Mouse (Mus musculus) intestine, embryonic 16.5 days (tissue): Measurements from ENCODE around the gene Mmp9. TPM values are rescaled to one million over a fixed set of nuclear protein-coding genes. Genes with fewer than 3 reads are reported as not detected.

Source experiments
- ATAC-seq: fragments of 200-750 bp; cut with Nextera tagmentation; 2 replicates; pipeline ENCODE4 v1.8.0; 2017; ENCODE audit warnings: moderate TSS enrichment, moderate library complexity
- H3K27ac ChIP-seq: fragments of 300-500 bp; sonication (generic); 2 replicates; pipeline ENCODE4 v1.5.1; 2014; ENCODE audit warnings: mild to moderate bottlenecking, low read length
- H3K27me3 ChIP-seq: fragments of 300-500 bp; sonication (generic); replicated peaks from 2 replicates; pipeline ENCODE4 v1.6.1; 2014; ENCODE audit warnings: low read length, control low read depth, mixed read lengths; ENCODE audit not compliant: control insufficient read depth, insufficient read depth
- H3K36me3 ChIP-seq: fragments of 300-500 bp; sonication (generic); 2 replicates; pipeline ENCODE4 v1.6.1; 2014; ENCODE audit warnings: low read length, control low read depth; ENCODE audit not compliant: control insufficient read depth, insufficient read depth
- H3K4me1 ChIP-seq: fragments of 300-500 bp; sonication (generic); 2 replicates; pipeline ENCODE4 v1.6.1; 2014; ENCODE audit warnings: low read length, control low read depth, mixed read lengths; ENCODE audit not compliant: control insufficient read depth, insufficient read depth
- H3K4me2 ChIP-seq: fragments of 300-500 bp; sonication (generic); 2 replicates; pipeline ENCODE4 v1.6.1; 2014; ENCODE audit warnings: low read depth, low read length, control low read depth
- H3K4me3 ChIP-seq: fragments of 300-500 bp; sonication (generic); 2 replicates; pipeline ENCODE4 v1.5.1; 2014; ENCODE audit warnings: mild to moderate bottlenecking, low read length
- H3K9ac ChIP-seq: fragments of 300-500 bp; sonication (generic); 2 replicates; pipeline ENCODE4 v1.6.1; 2014; ENCODE audit warnings: low read depth, low read length
- H3K9me3 ChIP-seq: fragments of 300-500 bp; sonication (generic); 2 replicates; pipeline ENCODE4 v1.6.1; 2016; ENCODE audit warnings: low read length, control low read depth; ENCODE audit not compliant: control insufficient read depth
- WGBS: fragments of 180-500 bp; shearing (Covaris S2); extraction: QIAGEN DNeasy Blood & Tissue Kit; methylation state at CpG from one replicate; pipeline ENCODE4 v1.1.7; 2014; 5-methylcytosine and 5-hydroxymethylcytosine counted together
- polyA plus RNA-seq: library from polyadenylated mRNA; unstranded; fragments of >200 nt; fragmentation: Nextera tagmentation; extraction: Ambion mirVana; gene quantifications from 2 replicates; pipeline ENCODE4 v1.2.1, GENCODE M21; 2015

Mmp9 gene
- polyA plus RNA-seq, 1 experiment from 2014 or later: 7.6 TPM

GRCm38 (mm10) chr2:164899723-164900459, 40.7 kb upstream of the Mmp9 start:
- H3K27ac ChIP-seq: no peak overlapping the region
- no peaks in the 10 kb centered on the region for H3K4me1 ChIP-seq
- WGBS: 92% methylated on average over 16 of the region's 16 CpGs
- H3K9ac ChIP-seq: no peak overlapping the region
- H3K4me2 ChIP-seq: no peak overlapping the region
- H3K9me3 ChIP-seq: no peaks in the 10 kb centered on the region
- H3K4me3 ChIP-seq: no peak overlapping the region
- peaks cover 49% of the 10 kb centered on the region for H3K36me3 ChIP-seq
- H3K27me3 ChIP-seq: no peaks in the 10 kb centered on the region
- no peak for ATAC-seq

GRCm38 (mm10) chr2:164901380-164901779, 39.2 kb upstream of the Mmp9 start:
- Histone ChIP-seq H3K4me3 (no peak overlapping the region), H3K9me3 (peaks cover 5% of the 10 kb centered on the region), H3K27ac (no peak overlapping the region), H3K4me2 (no peak overlapping the region), H3K9ac (no peak overlapping the region), H3K27me3 (no peaks in the 10 kb centered on the region), H3K36me3 (peaks cover 45% of the 10 kb centered on the region), H3K4me1 (no peaks in the 10 kb centered on the region)
- 89% methylated on average over 13 of the region's 13 CpGs for WGBS
- peak; percentile 29; the same call in 1 of the 2 replicates for ATAC-seq

- WGBS: 65% methylated on average over 1 of the region's 1 CpGs
- H3K4me3 ChIP-seq: no peak overlapping the region
Measured at GRCm38 (mm10) chr2:164903496-164903895, 37.1 kb upstream of the Mmp9 start.

GRCm38 (mm10) chr2:164906071-164906470, 34.5 kb upstream of the Mmp9 start:
- Histone ChIP-seq H3K9me3 (peaks cover 6% of the 10 kb centered on the region), H3K4me1 (peaks cover 14% of the 10 kb centered on the region), H3K4me2 (no peak overlapping the region), H3K36me3 (peaks cover 55% of the 10 kb centered on the region), H3K4me3 (no peak overlapping the region), H3K9ac (no peak overlapping the region), H3K27ac (no peak overlapping the region), H3K27me3 (no peaks in the 10 kb centered on the region)
- WGBS: 94% methylated on average over 4 of the region's 4 CpGs
- no peak for ATAC-seq

More at GRCm38 (mm10) chr2:164903496-164903895, 37.1 kb upstream of the Mmp9 start:
- H3K9ac ChIP-seq: no peak overlapping the region
- H3K4me1 ChIP-seq: no peaks in the 10 kb centered on the region
- no peak overlapping the region for H3K27ac ChIP-seq
- H3K9me3 ChIP-seq: peaks cover 6% of the 10 kb centered on the region
- peaks cover 57% of the 10 kb centered on the region for H3K36me3 ChIP-seq
- H3K4me2 ChIP-seq: no peak overlapping the region
- ATAC-seq: no peak
- no peaks in the 10 kb centered on the region for H3K27me3 ChIP-seq

GRCm38 (mm10) chr2:164907511-164907910, 33.1 kb upstream of the Mmp9 start:
- peaks cover 17% of the 10 kb centered on the region for H3K4me1 ChIP-seq
- H3K27me3 ChIP-seq: no peaks in the 10 kb centered on the region
- H3K9me3 ChIP-seq: peaks cover 6% of the 10 kb centered on the region
- H3K27ac ChIP-seq: no peak overlapping the region
- H3K36me3 ChIP-seq: peaks cover 45% of the 10 kb centered on the region
- H3K4me3 ChIP-seq: no peak overlapping the region
- no peak for ATAC-seq
- H3K9ac ChIP-seq: no peak overlapping the region
- WGBS: 99% methylated on average over 12 of the region's 12 CpGs
- no peak overlapping the region for H3K4me2 ChIP-seq

GRCm38 (mm10) chr2:164908011-164908410, 32.6 kb upstream of the Mmp9 start:
- no peak for ATAC-seq
- peaks cover 6% of the 10 kb centered on the region for H3K9me3 ChIP-seq
- no peak overlapping the region for H3K4me2 ChIP-seq
- no peak overlapping the region for H3K9ac ChIP-seq
- H3K27ac ChIP-seq: no peak overlapping the region
- no peaks in the 10 kb centered on the region for H3K27me3 ChIP-seq
- peaks cover 45% of the 10 kb centered on the region for H3K36me3 ChIP-seq
- H3K4me3 ChIP-seq: no peak overlapping the region
- WGBS: 97% methylated on average over 5 of the region's 5 CpGs
- H3K4me1 ChIP-seq: peaks cover 17% of the 10 kb centered on the region

GRCm38 (mm10) chr2:164909100-164909499, 31.5 kb upstream of the Mmp9 start:
- Histone ChIP-seq H3K27me3 (no peaks in the 10 kb centered on the region), H3K4me1 (peaks cover 17% of the 10 kb centered on the region), H3K4me2 (no peak overlapping the region), H3K36me3 (peaks cover 44% of the 10 kb centered on the region), H3K4me3 (no peak overlapping the region), H3K27ac (no peak overlapping the region), H3K9me3 (peaks cover 6% of the 10 kb centered on the region), H3K9ac (no peak overlapping the region; the same call in 1 of the 2 replicates)
- ATAC-seq: no peak
- 80% methylated on average over 3 of the region's 3 CpGs for WGBS

GRCm38 (mm10) chr2:164909542-164909941, 31.0 kb upstream of the Mmp9 start:
- Histone ChIP-seq H3K27ac (no peak overlapping the region), H3K4me3 (peak overlapping the region; percentile 93), H3K9ac (peak overlapping the region; percentile 93), H3K36me3 (peaks cover 41% of the 10 kb centered on the region), H3K4me2 (peak overlapping the region; percentile 69), H3K4me1 (peaks cover 17% of the 10 kb centered on the region), H3K9me3 (peaks cover 6% of the 10 kb centered on the region), H3K27me3 (no peaks in the 10 kb centered on the region)
- 75% methylated on average over 1 of the region's 1 CpGs for WGBS
- ATAC-seq: no peak

GRCm38 (mm10) chr2:164910360-164911061, 30.1 kb upstream of the Mmp9 start:
- 4% methylated on average over 37 of the region's 37 CpGs for WGBS
- H3K9me3 ChIP-seq: peaks cover 6% of the 10 kb centered on the region
- peak overlapping the region; percentile 98 for H3K27ac ChIP-seq
- peaks cover 36% of the 10 kb centered on the region for H3K36me3 ChIP-seq
- no peaks in the 10 kb centered on the region for H3K27me3 ChIP-seq
- H3K4me2 ChIP-seq: peak overlapping the region; percentile 69
- peak overlapping the region; percentile 93 for H3K4me3 ChIP-seq
- H3K4me1 ChIP-seq: peaks cover 17% of the 10 kb centered on the region
- peak; percentile 26 for ATAC-seq
- H3K9ac ChIP-seq: peak overlapping the region; percentile 93
